Mouse (Mus musculus): ENCODE measurements around the gene Tecr.
"Not testable (repeated sequence)": the region's sequence is repeated elsewhere in the genome, so short reads cannot be mapped to it uniquely, and the experiment has no call there.

Tecr gene

DNA sequence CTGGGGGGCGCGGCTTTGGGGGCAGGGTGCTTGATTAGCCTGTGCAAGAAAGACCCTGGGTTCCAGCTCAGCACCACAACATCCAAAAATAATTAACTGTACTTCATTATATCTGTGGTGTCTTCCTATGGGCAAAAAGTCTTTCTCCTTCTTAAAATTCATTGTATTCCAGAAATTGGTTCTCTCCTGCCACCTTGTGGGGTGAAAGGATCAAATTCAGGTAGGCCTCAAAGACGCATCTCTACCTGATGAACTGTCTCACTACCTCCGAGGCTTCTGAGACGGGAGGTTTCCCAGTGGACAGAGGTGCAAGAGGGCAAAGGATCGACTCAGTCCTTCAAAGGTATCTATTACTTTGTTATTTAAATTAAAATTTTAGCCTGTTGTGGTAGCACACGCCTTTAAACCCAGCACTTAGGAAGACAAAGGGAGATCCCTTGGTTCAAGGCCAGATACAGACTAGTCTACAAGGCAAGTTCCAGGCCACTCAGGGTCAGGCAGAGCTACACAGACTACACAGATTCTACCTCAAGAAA, 17.2 kb downstream of the Tecr start:
- in situ Hi-C loops (cut with MboI; ENCODE audit: unreplicated experiment in 2 of 2), result loop anchor here (10.0 kb wide), 4 partner anchors 146 to 496 kb away; partner anchors contain the start of genes Gm10645 (in 1 of the 2) and Tbc1d9 (in 1 of the 2)

DNA sequence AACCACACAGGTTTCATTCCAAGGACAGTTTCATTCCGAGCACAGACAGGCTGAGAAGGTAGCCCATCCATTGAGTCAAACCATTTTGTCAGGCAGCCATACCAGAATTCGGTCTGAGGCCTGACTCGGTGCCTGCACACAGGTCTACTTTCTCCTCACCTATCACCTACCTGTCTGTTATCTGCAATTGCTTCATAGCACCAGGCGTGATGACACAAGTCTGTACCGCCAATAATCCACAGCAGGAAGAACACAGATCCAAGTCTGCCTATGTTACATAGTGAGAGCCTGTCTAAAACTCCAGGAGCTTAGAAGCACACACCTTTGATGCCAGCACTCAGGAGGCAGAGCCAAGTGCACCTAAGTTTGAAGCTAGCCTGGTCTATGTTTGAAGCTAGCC, 18.9 kb downstream of the Tecr start:
- in situ Hi-C loops (cut with MboI; ENCODE audit: unreplicated experiment in 2 of 2), result no loop called here

DNA sequence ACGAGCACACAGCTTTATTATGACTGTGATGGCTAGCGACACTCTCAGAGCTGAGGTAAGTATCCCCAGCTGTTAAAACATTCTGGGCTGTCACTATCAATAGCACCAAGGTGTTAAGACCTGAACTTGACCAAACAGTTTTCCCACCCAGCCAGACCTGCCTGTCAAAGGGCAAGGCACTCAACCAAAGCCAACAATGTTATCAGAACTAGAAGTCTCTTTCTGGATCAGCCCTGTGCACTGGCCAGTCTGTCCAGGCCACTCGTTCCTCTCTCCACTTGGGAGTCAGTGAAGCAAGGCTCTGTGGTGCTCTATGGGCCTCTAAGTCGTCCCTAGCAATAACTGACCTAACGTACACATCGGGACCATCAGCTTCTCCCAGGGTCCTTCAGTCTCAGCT, 20.1 kb downstream of the Tecr start:
- in situ Hi-C loops (cut with MboI; ENCODE audit: unreplicated experiment in 2 of 2), result no loop called here

DNA sequence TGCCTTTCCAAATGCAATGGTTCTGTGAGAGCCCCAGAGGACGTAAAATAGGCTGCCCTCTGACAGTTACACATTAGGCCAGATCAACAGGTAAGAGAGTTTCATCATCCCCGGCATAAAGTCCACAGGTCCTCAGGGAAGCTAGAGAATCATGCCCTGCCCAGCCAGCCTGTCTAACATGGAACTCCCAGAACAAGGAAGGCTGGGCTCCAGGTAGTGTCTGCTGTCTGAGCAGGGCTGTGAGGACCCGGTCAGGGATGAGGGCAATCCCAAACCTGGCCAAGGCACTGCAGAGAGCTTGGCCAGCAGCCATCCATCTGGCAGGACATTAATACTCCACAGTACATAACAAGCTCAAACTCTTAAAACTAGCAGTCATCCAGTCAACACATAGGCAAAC, 22.4 kb downstream of the Tecr start:
- in situ Hi-C loops (cut with MboI; ENCODE audit: unreplicated experiment in 2 of 2), result no loop called here

DNA sequence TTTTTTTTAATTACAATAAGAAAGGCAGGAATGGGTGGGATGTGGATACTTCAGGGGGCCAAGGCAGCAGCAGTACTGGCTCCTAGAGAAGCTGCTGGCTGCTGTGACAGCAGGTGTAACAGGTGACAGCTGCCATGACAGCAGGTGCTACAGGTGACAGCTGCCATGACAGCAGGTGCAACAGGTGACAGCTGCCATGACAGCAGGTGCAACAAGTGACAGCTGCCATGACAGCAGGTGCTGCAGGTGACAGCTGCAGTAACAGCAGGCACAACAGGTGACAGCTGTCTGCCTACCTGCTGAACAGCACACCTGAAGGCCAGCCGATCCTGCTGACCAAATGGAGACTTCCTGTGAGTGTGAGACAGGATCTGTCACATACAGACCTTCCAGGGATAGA, 23.0 kb downstream of the Tecr start:
- in situ Hi-C loops (cut with MboI; ENCODE audit: unreplicated experiment in 2 of 2), result no loop called here

DNA sequence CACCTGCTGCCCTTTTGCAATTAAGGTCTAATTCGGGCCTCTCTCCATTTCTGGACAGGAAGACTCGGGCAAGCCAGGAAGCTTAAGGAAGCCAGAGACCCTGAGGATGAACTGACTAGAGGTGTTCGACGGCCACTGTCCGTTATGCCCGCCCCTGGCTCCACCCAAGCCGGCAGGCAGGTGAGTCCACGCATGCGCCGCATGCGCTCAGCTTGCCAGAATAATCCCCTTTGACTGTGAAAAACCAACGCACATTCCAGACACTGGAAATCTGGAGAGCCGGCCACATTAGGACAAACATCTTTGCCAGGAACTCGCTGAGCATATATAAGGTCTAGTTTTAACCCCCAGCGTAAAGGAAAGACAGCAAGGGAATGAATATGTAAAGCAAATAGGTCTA, 24.5 kb downstream of the Tecr start:
- in situ Hi-C loops (cut with MboI; ENCODE audit: unreplicated experiment in 2 of 2), result no loop called here

DNA sequence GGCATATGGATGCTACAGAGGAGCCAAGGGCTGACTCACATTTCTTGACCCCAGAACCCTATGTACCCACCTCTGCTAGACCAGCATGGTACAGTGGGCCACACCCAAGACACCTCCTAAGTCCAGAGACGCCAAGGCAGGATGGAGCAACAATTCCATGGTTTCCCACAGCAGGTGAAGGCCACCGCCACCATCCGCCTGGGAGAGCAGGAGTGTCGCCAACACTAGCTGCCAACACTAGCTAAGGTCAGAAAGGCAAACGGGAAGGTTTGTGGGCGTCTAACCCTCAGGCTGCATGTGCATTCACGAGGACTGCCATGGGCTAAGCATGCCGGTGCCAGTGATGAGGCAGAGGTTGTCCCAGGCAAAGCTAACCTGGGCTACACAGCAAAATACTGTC, 25.5 kb downstream of the Tecr start:
- in situ Hi-C loops (cut with MboI; ENCODE audit: unreplicated experiment in 2 of 2), result no loop called here

DNA sequence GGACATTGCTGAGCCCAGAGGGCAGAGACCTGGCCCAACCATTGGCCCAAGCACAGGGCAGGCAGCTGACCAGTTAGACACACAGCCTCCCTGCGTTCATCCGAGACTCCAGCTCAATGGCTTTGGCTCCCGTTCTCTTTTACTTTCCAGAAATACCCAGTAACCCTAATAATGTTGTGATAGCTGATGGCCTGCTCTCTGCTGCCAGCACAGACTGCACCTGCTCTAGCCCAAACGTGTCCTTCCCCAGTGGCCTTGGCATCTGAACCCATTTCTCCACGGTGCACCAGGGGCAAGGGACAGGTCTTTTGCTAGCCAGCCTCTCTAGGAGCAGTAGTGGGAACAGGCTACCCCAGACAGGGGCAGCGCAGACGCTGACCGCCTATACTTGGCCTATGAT, 26.9 kb downstream of the Tecr start:
- in situ Hi-C loops (cut with MboI; ENCODE audit: unreplicated experiment in 2 of 2), result no loop called here

DNA sequence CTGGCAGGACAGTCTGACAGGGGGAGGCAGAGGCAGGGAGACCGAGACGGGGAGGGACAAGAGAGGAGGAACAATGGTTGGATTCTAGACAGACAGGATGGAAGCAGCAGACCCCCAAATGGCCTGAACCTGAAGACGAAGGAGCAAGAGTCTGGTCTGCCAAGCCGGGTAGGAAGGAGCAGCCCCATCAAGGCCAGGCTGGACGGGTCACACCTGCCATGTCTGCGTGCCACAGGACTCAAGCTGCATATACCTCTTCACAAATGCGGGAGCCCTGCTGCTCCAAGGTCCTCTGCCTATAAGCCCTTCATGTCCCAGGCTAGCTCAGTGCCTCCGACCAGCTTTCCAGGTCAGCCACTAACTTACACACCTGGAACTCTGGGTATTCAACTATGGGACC, 28.1 kb downstream of the Tecr start:
- in situ Hi-C loops (cut with MboI; ENCODE audit: unreplicated experiment in 2 of 2), result no loop called here

DNA sequence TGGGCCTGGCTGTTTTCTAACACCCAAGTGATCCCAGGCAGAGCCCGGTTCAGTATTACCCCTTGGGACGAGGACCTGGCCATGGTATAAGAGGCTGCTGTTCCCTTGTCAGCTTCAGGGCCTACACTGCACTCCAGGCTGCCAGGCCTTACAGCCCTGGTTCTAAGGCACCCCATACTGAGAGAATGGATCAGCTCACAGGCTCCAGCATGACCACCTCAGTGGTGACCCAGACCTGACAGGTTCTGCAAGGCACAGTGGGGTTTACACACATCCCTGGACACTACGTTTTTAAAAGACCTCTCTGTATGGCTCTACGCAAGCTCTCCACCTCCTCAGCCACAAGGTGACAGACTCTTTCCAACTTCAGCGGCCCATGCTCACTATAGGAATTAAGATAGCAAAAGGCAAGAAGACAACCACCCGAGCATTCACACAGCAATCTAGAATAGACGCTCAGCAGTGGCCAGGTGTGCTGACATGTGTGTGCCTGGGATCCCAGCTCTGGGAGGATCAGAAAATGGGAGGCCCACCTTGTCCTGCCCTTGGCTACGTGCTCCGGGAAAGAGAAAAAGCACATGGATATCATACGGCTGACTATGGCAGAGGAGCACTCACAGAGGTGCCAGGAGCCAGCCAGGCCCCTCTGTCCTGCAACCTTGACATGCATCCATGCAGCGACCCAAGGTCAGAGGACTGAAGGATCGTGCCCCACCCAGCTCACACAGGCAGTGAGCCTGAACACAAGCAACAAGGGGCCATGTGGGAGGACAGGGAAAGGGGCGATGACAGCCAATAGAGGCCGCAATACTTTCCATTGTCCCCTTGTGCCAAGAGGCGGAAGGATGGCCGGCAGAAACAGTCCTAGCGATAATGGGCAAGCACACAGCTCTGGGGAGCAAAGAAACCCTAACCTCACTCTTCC, 29.4 kb downstream of the Tecr start:
- in situ Hi-C loops (cut with MboI; ENCODE audit: unreplicated experiment in 2 of 2), result no loop called here

DNA sequence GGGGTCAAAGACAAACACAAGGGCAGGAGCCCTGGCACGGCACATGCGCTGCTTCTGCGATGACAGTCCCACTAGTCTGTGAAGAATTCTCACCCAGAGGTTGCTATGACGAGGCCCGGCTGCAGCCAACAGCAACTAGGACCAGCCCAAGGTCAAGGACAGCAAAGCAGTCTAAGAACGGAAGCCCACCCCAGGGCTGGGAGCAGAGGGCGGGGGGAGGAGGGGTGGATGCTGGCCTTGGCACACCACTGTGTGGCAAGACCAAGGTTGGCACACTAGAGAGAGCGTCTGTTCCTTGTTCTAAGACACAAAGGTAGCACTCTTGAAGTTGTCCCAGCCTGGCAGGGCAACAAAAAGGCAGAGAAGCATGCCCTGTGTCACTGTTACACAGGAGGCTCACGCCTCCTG, 30.4 kb downstream of the Tecr start:
- in situ Hi-C loops (cut with MboI; ENCODE audit: unreplicated experiment in 2 of 2), result no loop called here

DNA sequence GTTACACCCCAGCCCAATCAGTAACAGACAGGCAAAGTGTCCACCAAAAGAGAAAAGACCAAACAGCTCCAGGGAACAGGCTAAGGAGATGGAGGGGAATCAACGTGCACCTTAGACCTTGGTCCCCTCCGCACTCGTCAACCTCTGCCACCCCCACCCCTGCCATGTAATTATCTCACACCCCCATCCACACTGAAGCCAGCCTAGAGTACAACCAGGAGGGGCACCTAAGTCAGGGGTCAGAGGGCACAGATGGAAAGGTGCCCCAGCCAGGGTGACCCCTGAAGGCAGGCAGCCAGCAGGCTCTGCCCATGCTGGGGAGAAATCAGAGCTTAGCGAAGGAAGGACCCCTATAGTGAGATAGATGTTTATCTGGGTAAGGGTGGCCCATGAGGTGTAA, 30.9 kb downstream of the Tecr start:
- in situ Hi-C loops (cut with MboI; ENCODE audit: unreplicated experiment in 2 of 2), result no loop called here

DNA sequence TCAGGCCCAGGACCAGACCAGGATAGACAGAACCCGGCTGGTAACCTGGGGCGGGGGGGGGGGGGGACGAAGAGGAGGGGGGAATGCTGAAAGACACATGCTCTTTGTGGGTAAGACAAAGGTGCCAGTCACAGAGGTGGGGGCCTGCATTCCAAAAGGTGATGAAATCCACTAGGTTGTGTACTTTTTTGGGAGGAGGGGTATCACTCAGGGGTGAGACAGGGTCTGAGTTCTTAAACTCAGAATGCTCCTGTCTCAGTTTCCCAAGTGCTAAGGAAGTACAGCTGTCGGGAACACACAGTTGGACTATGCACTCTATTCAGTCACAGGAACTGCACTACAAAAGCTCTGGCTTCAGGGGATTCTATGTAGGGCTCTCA, 31.3 kb downstream of the Tecr start:
- in situ Hi-C loops (cut with MboI; ENCODE audit: unreplicated experiment in 2 of 2), result no loop called here

DNA sequence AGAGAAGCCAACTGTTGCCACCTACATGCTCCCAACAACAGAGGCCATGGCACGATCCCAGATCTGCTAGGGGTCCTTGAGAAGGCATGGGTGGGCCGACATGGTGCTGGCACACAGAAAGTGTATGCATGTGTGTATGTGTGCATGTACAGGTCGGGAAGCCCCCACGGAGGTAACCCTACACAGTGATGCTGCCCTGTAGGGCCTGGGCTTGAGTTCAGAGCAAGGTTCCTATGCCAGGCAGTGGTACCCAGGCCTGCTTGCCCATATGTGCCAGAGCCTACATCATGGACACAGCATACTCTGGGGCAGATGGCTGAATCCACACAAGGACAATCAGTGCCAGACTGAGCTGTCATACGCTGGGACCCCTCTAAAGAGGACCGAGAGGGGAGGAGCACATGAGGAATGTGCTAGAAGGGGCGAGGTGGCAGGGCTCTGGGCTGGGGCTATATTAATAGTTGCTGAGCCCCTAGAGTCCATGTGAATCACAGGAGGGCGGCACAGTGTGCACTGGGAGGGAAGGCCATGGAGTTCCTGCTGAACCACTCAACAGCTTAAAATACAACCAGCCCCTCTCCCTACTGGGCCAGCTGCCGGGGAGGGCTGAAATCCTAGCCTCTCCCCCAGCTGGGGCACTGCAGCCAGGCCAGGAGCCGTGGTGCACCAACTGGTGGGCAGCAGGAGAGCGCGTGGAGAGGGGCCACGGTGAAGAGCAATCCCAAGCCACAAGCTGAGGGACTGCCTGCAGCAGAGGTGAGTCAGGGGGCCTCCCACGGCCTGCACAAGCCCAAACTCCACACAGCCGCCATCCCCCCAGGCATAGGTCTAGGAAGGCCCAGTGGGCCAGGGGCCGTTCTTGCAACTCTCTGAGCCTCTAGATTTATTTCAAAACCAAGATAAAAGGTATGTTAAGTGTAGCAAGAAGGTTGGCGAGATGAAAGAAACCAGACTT, 31.9 kb downstream of the Tecr start:
- in situ Hi-C loops (cut with MboI; ENCODE audit: unreplicated experiment in 2 of 2), result no loop called here

DNA sequence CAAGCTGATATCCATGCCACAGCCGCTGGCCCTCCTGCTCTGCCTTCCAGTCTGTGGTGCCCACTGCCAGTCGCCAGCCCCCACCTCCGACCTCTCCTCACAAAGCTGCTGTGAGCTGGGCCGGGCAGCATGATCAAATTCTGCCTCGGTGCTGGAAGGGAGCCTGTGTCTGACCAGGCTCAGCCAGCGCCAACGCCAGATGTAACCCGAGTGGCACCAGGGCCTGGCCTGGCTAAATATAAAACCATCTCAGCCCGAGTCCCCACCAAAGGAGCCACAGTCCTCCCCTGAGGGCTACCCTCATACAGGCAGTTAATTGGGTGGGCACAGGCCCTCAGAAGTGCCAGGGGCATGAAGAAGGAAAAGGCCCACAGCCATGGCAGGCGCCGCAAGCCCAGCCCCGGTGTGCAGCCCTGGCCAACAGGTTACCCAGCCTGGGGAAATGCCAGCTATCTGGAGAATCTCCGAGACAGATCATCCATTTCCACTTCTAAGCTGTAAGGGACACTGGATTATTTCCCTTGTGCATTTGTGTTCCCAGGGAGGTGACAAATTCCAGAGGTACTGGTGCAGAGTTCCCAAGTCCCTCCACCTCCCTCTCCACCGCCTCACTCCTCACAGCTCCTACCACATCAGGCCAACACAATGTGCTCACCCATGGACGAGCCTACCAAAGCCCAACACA, 33.0 kb downstream of the Tecr start:
- in situ Hi-C loops (cut with MboI; ENCODE audit: unreplicated experiment in 2 of 2), result no loop called here

DNA sequence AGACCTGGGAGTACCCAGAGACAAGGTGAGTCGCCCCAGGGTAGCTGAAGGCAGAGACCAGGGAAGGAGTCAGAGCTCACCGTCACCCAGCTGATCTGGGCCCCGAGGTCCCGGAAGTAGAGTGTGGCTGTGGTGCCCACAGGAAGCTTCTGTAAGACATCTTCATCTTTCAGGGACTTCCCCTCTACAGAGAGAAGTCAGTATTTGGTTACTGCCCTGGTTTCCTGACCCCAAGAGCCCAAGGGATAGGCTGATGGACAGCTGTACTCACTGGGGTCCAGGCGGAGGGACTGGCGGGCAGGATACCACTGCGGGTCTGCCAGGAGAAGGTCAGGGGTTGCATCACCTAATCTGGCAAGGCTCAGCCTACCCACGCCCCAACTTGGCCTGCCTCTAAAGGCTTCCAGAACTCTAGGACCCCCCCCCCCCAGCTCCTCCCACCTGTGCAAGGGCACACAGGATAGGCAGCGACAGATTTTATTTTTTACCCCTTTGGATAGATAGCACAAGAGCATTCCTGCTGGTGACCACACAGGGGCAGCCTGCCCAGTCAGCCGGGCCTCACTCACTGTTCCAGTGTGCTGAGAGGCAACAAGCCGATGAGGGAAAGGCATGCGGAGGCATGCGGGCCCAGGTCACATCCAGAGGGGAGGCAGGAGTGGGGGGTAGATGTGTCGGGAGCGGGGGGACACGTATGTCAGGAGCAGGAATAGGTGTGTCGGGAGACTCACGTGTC, 34.5 kb downstream of the Tecr start:
- in situ Hi-C loops (cut with MboI; ENCODE audit: unreplicated experiment in 2 of 2), result no loop called here

DNA sequence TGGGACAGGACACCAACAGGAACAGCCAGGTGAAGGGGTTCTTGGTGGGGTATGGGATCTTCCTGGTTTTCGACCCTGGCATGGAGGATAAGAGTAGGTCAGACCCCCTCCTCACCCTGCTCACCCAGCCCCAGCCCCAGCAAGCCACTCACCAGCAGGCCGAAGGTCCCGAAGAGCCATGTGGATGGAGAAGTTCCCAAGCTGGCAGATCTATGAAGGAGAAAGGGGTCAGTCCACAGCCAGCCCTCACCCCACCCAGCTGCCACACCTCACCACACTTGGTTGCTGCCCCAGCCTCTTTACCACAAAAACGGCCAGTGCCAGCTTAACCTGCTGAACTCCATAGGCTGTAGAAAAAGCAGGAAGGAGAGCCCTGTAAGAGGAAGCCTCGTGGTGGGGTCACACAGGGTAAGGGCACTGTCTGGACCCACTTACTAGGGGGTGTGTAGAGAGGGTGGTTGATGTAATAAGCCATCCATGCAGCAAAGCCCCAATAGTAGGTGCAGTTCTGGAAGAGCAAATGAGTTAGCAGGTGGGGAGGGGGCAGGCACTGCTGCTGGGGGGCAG, 35.4 kb downstream of the Tecr start:
- in situ Hi-C loops (cut with MboI; ENCODE audit: unreplicated experiment in 2 of 2), result no loop called here

DNA sequence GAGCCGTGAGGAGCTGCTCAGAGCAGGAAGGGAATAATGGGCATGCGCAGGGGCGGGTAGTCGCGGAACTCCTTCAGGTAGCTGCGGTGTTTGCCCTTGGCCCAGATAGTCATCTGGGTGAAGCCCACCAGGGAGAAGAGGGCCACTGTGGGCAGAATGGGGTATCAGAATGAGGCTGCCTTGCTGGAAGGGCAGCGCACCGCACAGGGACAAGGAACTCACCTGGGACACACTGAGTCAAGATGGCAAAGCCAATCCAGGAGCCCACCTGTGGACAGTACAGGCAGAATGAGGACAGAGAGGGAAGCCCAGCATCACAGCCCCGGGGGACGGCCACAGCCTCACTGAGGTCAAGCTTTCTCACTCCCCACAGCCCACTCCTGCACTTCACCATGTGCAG, 36.0 kb downstream of the Tecr start:
- in situ Hi-C loops (cut with MboI; ENCODE audit: unreplicated experiment in 2 of 2), result no loop called here

DNA sequence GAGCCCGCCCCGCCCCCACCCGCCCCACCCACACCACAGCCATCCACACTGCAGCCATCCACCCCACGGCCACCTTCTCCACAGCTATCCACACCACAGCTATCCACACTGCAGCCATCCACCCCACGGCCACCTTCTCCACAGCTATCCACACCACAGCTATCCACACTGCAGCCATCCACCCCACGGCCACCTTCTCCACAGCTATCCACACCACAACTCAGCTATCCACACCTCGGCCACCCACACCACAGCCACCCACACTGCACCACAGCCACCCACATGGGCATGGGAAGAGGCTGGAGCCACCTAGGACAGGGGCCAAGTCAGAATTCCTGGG, 36.8 kb downstream of the Tecr start:
- in situ Hi-C loops (cut with MboI; ENCODE audit: unreplicated experiment in 2 of 2), result not testable (repeated sequence)
